Mouse (Mus musculus): ENCODE data around the gene Pramel3.
"Not testable (repeated sequence)": the region's sequence is repeated elsewhere in the genome, so short reads cannot be mapped to it uniquely, and the experiment has no call there.

The Pramel3 gene

GRCm38 (mm10) chrX:135302007-135302406 is at the start of gene Pramel3:
Gene Pramel3 (plus strand): TSS chrX:135302307.
- not testable (repeated sequence) for DNase-seq (ENCODE audit: low spot score in 2 of 2)

- DNase-seq (ENCODE audit: low spot score in 2 of 2): not testable (repeated sequence)
These were observed 58.6 kb downstream of the Pramel3 start for GRCm38 (mm10) chrX:135360685-135361084.

GRCm38 (mm10) chrX:135361943-135362342 is 59.8 kb downstream of the Pramel3 start:
- not testable (repeated sequence) for DNase-seq (ENCODE audit: low spot score in 2 of 2)

Measured in spleen, postnatal 10 days (tissue).